Mouse (Mus musculus): Measurements from ENCODE around the gene Cdhr3. TPM values are rescaled to one million over a fixed set of nuclear protein-coding genes. Genes with fewer than 3 reads are reported as not detected.
A peak's percentile ranks its signal among the peaks of the same experiment; 100 is the strongest.

Gene Cdhr3
- polyA plus RNA-seq, 1 experiment = not detected

DNA sequence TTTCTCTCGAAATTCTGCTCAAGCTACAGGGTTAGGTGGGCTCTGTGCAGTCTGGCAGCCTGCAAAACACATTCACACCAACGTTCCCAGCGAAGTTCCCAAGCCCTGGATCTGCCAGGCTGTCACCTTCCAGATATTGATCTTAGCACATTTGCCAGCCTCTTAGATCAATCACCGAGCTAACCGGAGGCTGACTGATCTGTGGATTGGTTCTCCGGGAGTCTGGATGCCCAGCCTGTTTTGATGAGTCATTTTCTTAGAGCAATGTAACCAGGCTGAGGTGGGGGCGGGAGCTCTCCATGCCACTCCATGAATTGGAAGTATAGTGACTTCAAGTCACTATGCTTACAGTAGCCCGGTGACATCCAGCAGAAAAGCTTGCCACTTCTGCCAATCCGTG lies 71.5 kb downstream of the Cdhr3 start:
- no peak overlapping the region for H3K4me3 ChIP-seq (ENCODE audit: insufficient read depth, low read depth, low read length)
- WGBS = 84% methylated on average over 9 of the region's 9 CpGs
- no peaks in the 10 kb centered on the region for H3K4me1 ChIP-seq (ENCODE audit: control insufficient read depth, insufficient read depth, low read length)
- TF ChIP-seq CTCF (IDR thresholded peaks at IDR 0.05; ENCODE audit: insufficient read depth, low read depth, low read length) = no peak
- no peak for TF ChIP-seq POLR2A (IDR thresholded peaks at IDR 0.05; ENCODE audit: insufficient read depth, low read depth, low read length)
- no peak overlapping the region for H3K27ac ChIP-seq (ENCODE audit: insufficient read depth, low read depth, low read length)

DNA sequence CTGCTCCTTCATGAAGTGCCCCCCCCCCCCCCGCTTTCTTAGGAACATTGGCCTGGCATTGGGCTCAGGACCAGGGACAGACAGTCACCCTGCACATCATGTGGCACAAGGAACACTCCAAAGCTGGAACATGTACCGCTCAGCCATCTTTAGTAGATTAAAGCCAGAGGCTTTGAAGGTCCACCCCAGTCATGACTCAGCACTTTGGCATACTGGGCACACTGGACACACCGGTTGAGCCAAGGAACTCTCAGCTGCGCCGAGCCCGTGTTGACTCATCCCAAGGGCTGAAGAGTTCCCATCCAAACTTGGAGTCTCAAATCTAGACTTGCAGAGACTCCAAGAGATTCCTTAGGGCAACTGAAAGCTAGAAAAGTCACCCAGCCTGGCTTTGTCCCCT lies 72.7 kb downstream of the Cdhr3 start:
- WGBS = 66% methylated on average over 6 of the region's 6 CpGs
- no peak overlapping the region for H3K4me3 ChIP-seq (ENCODE audit: insufficient read depth, low read depth, low read length)
- no peak overlapping the region for H3K27ac ChIP-seq (ENCODE audit: insufficient read depth, low read depth, low read length)
- TF ChIP-seq CTCF (IDR thresholded peaks at IDR 0.05; ENCODE audit: insufficient read depth, low read depth, low read length) = no peak
- no peaks in the 10 kb centered on the region for H3K4me1 ChIP-seq (ENCODE audit: control insufficient read depth, insufficient read depth, low read length)

- Histone ChIP-seq H3K4me3 (ENCODE audit: insufficient read depth, low read depth, low read length) (no peak overlapping the region), H3K4me1 (ENCODE audit: control insufficient read depth, insufficient read depth, low read length) (no peaks in the 10 kb centered on the region), H3K27ac (ENCODE audit: insufficient read depth, low read depth, low read length) (no peak overlapping the region)
- 72% methylated on average over 4 of the region's 4 CpGs for WGBS
- no peak for TF ChIP-seq CTCF (IDR thresholded peaks at IDR 0.05; ENCODE audit: insufficient read depth, low read depth, low read length)
- no peak for TF ChIP-seq POLR2A (IDR thresholded peaks at IDR 0.05; ENCODE audit: insufficient read depth, low read depth, low read length)
Measured at GRCm38 (mm10) chr12:33018601-33019000, 74.1 kb downstream of the Cdhr3 start.

DNA sequence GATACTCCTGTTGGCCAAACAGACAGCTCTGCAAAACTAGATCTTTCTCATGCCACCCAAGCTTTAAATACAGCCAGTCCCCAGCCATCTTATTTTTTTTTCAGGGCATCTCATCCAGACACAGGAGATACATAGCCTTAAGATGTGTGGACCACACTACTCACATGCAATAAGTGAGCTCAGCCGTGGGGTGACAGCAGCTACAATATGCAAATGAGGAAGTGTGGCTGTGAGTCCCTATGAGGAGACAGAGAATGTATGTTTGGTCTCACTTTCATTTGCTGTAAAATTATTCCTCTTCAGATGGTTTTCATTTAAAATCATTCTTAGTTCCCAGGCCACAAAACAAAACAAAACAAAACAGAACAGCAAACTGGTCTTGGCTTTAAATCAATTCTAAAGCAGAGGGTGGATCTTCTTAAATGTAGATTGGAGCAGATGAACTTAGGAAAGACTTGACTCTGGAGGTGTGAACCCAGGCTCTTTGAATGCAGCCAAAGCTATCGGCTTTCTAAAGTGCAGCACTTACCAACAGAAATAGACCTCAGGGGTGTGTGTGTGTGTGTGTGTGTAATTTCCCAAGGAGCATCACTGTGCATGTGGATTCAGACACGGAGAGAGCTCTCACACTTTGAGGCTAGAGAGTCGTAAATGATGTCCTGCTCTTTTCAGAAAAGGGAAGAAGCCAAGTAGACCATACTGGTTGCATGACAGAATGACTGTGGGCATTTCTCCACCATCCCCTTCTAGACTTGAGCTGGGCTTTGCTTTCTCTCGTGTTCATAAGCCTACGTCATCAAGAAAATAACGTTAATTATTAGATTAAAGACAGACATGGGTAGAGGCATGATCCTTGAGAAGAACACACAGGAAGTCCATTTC lies 75.6 kb downstream of the Cdhr3 start:
- no peak for TF ChIP-seq POLR2A (IDR thresholded peaks at IDR 0.05; ENCODE audit: insufficient read depth, low read depth, low read length)
- H3K27ac ChIP-seq (ENCODE audit: insufficient read depth, low read depth, low read length) = no peak overlapping the region
- H3K4me1 ChIP-seq (ENCODE audit: control insufficient read depth, insufficient read depth, low read length) = no peaks in the 10 kb centered on the region
- 78% methylated on average over 7 of the region's 7 CpGs for WGBS
- H3K4me3 ChIP-seq (ENCODE audit: insufficient read depth, low read depth, low read length) = no peak overlapping the region

GRCm38 (mm10) chr12:33015103-33015502 lies 77.6 kb downstream of the Cdhr3 start:
- H3K4me3 ChIP-seq (ENCODE audit: insufficient read depth, low read depth, low read length) = no peak overlapping the region
- WGBS = 100% methylated on average over 1 of the region's 1 CpGs
- H3K4me1 ChIP-seq (ENCODE audit: control insufficient read depth, insufficient read depth, low read length) = no peaks in the 10 kb centered on the region
- TF ChIP-seq CTCF (IDR thresholded peaks at IDR 0.05; ENCODE audit: insufficient read depth, low read depth, low read length) (no peak), POLR2A (IDR thresholded peaks at IDR 0.05; ENCODE audit: insufficient read depth, low read depth, low read length) (no peak)
- no peak overlapping the region for H3K27ac ChIP-seq (ENCODE audit: insufficient read depth, low read depth, low read length)

- 53% methylated on average over 7 of the region's 7 CpGs for WGBS
- Histone ChIP-seq H3K4me1 (ENCODE audit: control insufficient read depth, insufficient read depth, low read length) (no peaks in the 10 kb centered on the region), H3K27ac (ENCODE audit: insufficient read depth, low read depth, low read length) (no peak overlapping the region), H3K4me3 (ENCODE audit: insufficient read depth, low read depth, low read length) (no peak overlapping the region)
- TF ChIP-seq POLR2A (IDR thresholded peaks at IDR 0.05; ENCODE audit: insufficient read depth, low read depth, low read length) = no peak
- TF ChIP-seq CTCF (IDR thresholded peaks at IDR 0.05; ENCODE audit: insufficient read depth, low read depth, low read length) = no peak
Measured at GRCm38 (mm10) chr12:33014050-33014796, 78.5 kb downstream of the Cdhr3 start.

GRCm38 (mm10) chr12:33010026-33010425 lies 82.6 kb downstream of the Cdhr3 start:
- no peak for TF ChIP-seq POLR2A (IDR thresholded peaks at IDR 0.05; ENCODE audit: insufficient read depth, low read depth, low read length)
- peak; percentile 29; the same call in 1 of the 2 replicates for TF ChIP-seq CTCF (IDR thresholded peaks at IDR 0.05; ENCODE audit: insufficient read depth, low read depth, low read length)
- WGBS = 65% methylated on average over 3 of the region's 3 CpGs

DNA sequence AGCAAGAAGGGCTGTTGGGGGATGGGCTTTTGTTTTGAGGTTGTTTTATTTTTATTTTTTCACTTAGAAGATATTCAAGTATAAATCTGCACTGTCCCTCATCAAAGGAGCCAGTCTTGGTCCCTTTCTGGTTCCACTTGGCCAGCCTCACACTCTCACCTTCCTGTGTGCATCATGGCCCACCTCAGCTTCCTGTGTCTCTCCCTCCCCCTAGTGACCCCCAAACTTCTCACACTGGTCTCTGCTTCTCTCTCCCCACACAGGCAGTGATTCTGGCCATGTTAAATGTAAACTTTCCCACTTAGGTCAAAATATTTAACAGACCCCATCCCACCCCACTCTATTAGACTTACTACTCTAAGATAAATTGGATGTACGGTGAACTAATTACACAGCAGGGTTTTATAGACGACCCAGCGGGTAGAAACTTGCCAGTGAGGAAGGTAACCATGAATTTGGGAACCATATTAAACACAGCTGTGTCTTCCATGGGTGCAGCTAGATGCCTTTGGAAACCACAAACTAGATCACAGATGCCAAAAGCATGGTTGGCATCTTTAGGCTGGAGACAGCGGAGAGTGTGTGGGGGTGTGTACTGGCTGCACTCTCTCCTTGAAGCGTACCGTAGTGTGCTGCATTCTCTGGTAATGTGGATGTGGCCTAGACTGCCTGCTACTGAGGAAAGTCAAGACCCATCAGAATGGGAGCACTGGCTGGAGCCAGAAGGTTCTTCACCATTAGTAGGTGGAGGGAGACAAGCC lies 83.3 kb downstream of the Cdhr3 start:
- 59% methylated on average over 6 of the region's 6 CpGs for WGBS
- Histone ChIP-seq H3K27ac (ENCODE audit: insufficient read depth, low read depth, low read length) (no peak overlapping the region), H3K4me1 (ENCODE audit: control insufficient read depth, insufficient read depth, low read length) (0 out of 2 replicates have a peak, but pooled peaks cover 2% of the 10 kb centered on the region), H3K4me3 (ENCODE audit: insufficient read depth, low read depth, low read length) (no peak overlapping the region)
- TF ChIP-seq CTCF (IDR thresholded peaks at IDR 0.05; ENCODE audit: insufficient read depth, low read depth, low read length) = no peak
- TF ChIP-seq POLR2A (IDR thresholded peaks at IDR 0.05; ENCODE audit: insufficient read depth, low read depth, low read length) = no peak

More at GRCm38 (mm10) chr12:33010026-33010425, 82.6 kb downstream of the Cdhr3 start:
- Histone ChIP-seq H3K4me1 (ENCODE audit: control insufficient read depth, insufficient read depth, low read length) (0 out of 2 replicates have a peak, but pooled peaks cover 2% of the 10 kb centered on the region), H3K27ac (ENCODE audit: insufficient read depth, low read depth, low read length) (no peak overlapping the region), H3K4me3 (ENCODE audit: insufficient read depth, low read depth, low read length) (no peak overlapping the region)

Data from olfactory bulb, adult 2 months (tissue).